Mouse (Mus musculus): ENCODE measurements around the gene Gm14147. TPM values are rescaled to one million over a fixed set of nuclear protein-coding genes. Genes with fewer than 3 reads are reported as not detected.
"Not testable (repeated sequence)": the region's sequence is repeated elsewhere in the genome, so short reads cannot be mapped to it uniquely, and the experiment has no call there.

Gm14147 gene
- not detected for total RNA-seq (2021)
- long read RNA-seq, experiment 1: 0 reads
- long read RNA-seq, experiment 2: 0 reads

GRCm38 (mm10) chr2:151097945-151098344, at the start of gene Gm14147:
Gm14147 (plus strand) TSS chr2:151098245.
- DNase-seq: not testable (repeated sequence)

- no peak for DNase-seq
Observed at GRCm38 (mm10) chr2:151056637-151057036, 41.4 kb upstream of the Gm14147 start.

- DNase-seq: not testable (repeated sequence)
Observed at GRCm38 (mm10) chr2:151092250-151092649, 5.8 kb upstream of the Gm14147 start, which contains the start of gene Gm14151. Gm14151 (minus strand) TSS chr2:151092350.

Other genes starting within 250 kb of the Gm14147 start
- 10 to 100 TPM; 28.0 to 32.3 TPM for gene Abhd12, start 193.5 kb upstream of the Gm14147 start, total RNA-seq (2021)
- gene Gins1, start 192.8 kb upstream of the Gm14147 start, total RNA-seq (2021): 1 to 10 TPM; 3.6 to 4.5 TPM
- gene Ninl, start 58.9 kb upstream of the Gm14147 start, total RNA-seq (2021): 1 to 10 TPM in 1 of 2 experiments, under 1 TPM in 1; 0.99 to 1.4 TPM
- gene Nanp, start 58.8 kb upstream of the Gm14147 start, total RNA-seq (2021): 1 to 10 TPM; 5.6 to 7.6 TPM
- not detected for gene Gm14151, start 5.9 kb upstream of the Gm14147 start, total RNA-seq (2021)

Measured in gastrocnemius, postnatal 10 days (tissue).